Mouse (Mus musculus) cerebellum, postnatal 4 days (tissue): ENCODE measurements around the gene Spty2d1.

Experiments used
- DNase-seq, 2 experiments: peaks; one replicate each; pipeline ENCODE4 v3.0.0; 2022; ENCODE audit warnings: low spot score in 2 of 2, mixed read lengths in 1 of 2

Gene Spty2d1

DNA sequence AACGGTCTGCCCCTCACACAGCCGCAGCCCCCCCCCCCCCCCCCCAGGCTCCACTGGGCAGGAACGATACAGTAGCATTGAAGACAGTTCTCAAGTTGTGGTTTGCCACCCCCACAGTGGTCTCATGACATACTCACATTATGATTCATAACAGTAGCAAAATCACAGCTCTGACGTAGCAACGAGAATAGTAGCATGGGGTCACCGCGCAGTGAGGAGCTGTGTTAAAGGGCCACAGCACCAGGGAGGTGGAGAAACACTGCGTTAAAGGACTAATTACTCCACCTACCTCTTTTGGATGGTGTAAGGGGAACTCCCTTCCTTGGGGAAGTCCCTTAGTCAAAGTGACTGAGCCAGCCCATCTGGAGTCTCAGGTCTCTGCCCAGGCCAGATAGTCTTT, 14.3 kb upstream of the Spty2d1 start:
- no peak for DNase-seq

DNA sequence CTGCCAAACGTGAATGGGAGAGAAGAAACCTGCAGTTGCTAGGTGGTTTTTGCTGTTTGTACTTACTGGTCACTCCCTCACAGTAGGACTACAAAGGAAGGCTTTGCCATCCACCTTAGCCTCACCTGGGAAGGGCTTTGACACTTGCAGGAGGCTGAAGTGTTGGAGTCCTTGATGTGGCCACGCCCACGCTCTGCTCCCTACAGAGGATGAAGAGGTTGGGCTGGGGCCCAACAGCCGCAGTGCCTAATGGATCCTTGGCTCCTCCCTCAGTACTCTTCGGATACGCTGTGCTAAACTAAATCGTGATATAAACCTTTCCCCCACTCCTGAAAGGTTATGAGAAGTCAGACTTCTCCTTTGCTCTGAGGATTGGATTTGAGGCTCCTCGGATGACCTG, 12.7 kb upstream of the Spty2d1 start:
- no peak for DNase-seq

DNA sequence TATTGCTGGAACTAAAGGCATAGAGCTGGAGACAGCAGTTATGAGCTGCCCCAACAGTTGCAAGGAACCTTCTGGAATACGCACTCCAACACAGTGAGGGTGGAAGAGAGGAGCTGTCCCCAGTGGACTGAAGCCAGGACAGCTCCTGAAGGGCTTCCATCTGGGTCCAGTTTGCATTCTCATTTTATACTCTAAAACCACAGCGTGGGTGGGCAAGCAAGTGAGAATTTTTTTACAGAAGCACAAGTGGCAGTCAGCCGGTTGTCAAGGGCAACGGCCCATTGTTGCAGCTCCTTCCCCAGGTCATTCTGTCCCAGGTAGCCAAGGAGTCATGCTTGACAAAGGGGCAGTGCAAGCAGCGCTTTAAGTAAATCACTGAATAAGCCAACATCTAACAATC, 11.4 kb upstream of the Spty2d1 start:
- DNase-seq, result no peak

DNA sequence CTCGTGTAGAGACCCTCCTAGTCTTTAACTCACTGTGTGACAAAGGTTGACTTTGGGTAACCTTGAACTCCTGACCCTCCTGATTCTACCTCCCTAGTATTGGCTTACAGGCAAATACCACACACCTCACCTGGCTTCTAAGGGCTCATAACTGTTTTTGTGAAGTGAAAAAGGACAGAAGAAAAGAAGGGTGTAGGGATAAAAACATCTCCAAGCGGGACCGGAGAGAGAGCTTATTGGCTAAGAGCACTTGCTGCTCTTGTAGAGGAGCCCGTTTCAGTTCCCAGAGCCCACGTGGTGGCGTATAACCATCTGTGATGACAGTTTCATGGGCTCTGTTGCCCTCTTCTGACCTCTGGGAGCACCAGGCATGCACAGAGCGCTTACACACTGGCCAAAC, 8.9 kb upstream of the Spty2d1 start:
- DNase-seq, result no peak

DNA sequence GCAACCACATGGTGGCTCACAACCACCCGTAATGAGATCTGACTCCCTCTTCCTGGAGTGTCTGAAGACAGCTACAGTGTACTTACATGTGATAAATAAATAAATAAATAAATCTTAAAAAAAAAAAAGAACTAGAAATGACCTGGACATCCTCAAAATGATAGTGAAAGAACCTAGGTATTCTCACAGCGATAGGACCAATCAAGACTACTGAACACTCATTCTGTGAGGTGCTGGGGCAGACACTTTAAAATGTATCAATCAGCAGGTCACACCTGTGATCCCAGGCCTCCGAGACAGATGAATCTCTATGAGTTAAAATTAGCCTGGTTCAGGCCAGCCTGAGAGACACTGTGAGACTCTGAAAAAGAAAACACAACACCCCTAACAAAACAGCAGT, 8.4 kb upstream of the Spty2d1 start:
- DNase-seq, result no peak

DNA sequence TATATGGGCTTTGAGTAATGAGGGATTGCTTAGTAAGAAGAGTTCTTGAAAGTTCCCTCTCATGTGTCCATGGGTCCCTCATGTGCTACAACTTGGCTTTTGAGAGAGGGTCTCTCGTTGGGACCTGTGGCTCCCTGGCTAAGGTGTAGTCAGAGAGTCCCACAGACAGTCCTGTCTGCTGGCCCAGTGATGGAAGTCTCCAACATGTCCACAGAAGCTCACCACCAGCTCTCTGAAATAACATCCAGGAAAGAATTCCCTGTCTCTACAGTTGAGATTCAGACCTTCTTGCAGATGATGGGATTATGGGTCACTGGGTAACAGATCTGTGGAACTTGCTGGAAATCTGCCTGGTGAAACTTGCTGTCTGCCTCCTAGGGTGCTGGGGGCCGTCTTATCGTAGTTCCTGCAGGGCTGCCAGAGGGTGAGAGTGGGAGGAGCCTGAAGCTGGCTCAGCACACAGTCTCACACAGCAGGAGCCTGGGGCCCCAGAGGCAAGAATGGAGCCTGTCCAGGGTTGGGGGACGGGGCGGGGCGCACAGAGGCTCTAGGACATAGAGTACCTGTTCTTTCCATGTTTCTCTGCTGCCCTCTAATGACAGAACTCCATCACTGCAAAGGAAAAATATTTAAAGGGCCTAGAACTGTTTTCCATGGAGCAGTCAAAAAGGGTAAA, 7.3 kb upstream of the Spty2d1 start:
- DNase-seq, result peak in 1 of 2 experiments; percentile 74

DNA sequence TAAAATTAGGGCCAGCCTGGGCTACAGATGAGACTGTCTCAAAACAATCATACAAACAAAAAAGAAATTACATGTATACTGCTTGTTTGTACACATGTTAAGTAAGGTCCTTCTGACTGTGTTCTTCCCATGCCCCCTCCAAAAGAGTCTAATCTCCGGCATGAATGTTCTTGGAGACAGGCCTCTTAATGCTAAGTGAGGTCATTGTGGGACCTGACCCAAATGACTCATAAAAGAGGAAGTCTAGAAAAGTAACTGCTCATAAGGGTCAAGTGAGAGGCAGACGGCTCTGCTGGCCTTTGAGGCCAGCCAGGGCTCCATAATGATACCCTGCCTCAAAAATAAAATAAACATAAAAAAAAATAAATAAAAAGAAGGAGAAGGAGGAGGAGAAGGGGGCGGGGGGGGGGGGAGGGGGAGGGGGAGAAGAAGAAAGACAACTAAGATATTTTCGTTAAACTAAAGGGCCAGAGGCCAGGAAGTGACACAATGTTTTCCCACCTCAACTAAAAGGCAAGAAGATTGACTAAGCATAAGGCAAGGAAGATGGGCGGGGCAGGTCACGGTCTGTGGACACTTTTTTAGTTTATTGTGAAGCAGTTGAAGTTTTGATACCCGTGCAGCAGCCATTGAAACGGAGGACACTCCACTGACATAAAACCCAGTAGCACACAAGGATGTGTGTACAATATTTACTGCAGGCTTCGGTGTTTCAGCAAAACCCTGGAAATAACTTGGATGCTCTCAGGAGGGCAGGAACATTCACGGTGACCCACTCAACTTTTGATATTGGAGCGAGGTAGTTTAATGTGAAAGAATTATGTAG, 6.6 kb upstream of the Spty2d1 start:
- DNase-seq, result no peak

DNA sequence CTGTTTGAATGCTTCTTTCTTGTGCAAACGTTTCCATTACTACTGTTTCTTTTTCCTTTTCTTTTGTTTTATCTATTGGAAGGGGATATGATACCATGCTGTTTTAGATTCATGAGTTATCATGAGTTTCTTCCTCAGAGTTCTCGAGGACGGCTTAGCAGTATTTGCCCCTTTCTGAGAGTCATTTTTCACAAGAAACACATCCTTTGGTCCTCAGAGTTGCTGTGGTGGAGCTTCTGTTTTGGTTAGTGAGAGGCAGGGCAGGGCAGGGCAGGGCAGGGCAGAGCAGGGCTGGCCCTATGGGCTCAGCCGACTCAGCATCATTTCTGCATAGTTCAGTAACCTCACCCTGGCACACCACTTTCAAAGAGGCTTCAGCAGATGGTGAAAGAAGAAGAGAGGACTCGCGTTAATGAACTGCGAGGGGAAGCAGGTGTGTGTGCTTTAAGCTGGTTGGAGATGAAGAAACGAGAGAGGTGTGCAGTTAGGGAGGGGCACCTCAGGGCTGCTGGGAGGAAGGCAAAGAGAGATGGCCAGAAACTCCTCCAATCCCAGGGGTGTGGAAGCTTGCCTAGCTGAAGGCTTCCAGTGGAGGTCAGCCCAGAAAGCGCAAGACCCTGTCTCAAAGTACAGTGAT, 5.0 kb upstream of the Spty2d1 start:
- no peak for DNase-seq

DNA sequence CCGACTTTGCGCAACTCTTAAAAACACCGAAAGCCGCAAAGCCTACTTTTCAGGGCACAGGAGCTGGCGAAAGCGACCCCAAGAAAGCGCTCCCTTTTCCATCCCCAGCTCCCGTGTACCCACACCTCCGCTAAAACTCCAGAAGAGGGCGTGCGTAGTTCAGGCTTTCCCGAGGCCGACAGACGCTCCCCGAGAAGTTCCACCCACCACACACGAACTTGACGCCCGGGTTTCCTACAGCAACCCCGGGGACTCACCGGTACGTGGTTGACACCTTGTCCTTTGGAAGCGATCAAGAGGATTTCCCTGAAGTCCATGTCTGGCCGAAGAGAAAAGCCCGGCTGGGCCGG, 418 bp downstream of the Spty2d1 start:
- no peak for DNase-seq

DNA sequence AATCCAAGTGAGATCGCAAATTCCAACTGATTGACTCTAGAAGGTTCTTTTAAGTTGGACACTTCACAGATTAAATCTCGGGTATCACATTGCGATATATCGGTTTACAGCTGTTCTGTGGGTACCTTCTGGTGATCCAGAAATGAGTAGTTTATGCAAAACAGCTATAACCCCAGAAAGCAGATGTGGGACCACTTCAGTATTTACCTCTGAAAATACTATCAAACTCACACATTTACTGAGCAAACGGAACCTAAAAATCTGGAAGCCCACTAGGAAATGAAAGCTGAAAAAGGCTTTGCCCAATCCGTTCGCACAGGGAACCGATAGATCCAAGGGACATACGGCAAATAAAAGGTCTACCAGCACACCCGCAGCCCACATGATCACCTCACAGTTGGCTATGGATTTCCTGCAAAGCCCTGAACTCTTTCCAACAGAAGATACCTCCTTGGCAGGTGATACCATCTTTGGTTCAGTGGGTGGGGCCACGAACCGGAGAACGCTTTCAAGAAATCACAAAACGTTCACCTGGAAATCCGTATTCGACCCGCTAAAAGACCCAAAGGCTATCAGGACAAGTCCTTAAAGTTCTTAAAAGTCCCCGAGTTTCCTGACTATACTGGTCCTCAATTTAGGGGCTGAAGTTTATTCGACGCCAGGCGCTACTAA, 966 bp downstream of the Spty2d1 start:
- no peak for DNase-seq

DNA sequence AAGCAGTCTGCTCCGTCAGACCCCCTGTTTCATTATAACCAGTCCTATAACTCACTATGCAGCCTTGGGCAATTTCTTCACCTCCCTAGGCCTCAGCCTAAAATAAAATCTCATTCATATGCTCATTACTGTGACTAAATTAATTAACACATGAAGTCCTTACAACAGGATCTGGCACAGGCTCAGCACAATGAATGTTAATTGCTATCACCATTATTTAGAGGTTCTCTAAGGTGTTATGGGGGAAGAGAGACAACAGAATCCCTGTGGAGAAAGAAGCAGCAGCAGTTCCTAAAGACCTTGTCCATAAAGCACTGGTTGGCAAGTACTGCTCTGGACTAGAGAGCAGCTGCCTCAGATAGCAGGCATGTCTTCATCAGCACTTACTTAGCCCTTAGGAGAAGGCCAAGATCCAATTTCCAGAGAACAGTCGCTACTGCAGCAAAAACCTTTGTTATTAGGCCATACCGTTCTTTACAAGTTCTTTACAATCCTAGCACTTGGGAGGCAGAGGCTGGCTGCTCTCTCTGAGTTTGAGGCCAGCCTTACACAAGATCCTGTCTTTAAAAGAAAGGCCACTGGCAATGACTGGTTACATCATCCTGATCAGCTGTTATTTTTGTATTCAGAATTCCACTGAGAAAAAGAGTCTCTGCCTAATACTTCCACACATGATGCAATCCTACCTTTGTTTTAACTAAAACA, 4.6 kb downstream of the Spty2d1 start:
- no peak for DNase-seq

DNA sequence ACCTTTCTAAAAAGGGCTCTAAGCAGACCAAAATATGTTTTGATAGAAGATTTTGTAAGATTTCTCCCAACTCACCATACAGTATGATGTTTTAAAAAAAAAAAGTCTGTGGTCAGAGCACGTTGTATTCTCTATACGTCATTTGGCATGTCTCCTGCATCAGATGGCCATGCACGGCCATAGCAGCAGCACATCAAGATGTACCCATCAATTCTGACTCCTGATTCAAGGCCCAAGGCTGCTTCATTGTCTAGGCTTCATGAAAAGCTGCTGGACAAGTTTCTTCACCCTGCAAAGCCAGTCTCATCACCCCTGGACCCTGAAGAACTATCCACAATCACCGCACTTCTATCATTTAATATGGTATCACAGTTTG, 6.3 kb downstream of the Spty2d1 start:
- DNase-seq, result no peak

DNA sequence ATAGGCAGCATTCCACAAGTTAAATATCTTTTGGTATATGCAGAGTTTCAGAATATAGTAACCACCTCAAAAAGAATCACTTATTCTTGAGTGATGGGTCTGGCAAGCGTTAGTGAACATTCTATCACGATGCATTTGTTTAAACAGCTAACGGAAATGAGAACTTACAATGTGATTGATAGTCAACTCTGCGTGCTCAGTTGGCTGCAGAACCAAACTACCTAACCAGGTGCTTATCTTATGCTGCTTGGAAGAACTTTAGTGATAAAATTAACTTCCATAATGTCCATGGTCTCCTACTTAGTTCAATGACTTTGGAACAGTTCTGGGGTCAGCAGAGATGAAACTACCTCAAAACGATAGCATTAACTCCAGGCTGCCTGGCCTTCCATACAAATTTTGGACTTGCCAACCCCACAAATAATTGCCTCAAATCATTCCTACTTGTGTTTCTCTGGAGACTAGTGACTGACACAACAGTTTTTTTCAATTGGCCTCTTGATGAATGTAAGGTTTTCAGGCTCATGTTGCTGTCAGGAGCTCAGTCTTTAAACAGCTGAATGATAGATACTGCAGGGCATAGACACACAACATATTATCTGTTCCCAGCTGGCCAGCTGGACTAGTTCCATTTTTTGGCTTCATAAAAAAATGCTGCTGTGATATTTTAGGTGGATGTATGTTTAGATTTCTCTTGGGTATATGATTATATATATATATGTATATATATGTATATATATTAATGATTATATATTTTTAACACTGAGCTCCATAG, 6.9 kb downstream of the Spty2d1 start:
- DNase-seq, result no peak

DNA sequence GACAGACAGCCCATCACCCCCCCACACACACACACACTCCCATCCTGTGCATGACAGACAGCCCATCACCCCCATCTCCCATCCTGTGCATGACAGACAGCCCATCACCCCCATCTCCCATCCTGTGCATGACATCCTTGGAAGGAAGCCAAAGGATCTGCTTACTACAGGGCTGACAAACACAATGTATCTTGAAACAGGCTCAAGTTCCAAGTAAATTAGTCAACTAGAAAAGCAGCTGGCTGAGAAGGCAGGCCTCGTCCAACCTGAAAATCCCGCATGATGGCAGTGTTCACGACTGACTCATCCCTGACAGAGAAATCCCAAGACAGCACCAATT, 7.6 kb downstream of the Spty2d1 start:
- no peak for DNase-seq

DNA sequence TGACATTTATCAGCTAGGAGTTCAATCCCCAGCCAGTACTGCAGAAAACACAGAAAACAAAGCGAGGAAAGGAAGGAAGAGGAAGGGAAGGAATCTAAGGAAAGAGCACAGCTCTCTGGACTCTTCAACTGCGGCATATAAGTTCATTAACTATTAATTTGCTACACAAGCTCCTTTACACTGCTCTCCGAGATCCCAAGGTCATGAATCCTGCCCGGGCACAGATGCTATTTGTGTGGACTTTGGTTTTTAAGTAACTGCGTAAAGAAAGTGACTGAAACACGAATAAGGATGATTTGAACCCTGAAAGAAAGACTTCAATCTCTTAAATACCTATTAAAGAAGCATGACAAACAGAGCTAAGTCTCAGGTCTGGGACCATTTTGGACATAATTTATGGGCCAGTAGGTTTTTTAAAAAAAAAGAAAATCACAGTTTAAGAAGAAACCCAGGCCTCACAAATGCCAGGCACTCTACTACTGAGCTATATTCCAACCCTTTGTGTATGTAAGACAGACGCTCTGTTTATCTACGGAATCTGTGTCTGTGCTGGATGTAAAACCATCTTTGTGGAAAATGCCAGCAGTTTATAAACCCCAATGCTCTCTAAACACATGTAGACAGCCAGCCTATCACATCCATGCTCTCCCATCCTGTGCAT, 8.1 kb downstream of the Spty2d1 start:
- DNase-seq, result no peak

DNA sequence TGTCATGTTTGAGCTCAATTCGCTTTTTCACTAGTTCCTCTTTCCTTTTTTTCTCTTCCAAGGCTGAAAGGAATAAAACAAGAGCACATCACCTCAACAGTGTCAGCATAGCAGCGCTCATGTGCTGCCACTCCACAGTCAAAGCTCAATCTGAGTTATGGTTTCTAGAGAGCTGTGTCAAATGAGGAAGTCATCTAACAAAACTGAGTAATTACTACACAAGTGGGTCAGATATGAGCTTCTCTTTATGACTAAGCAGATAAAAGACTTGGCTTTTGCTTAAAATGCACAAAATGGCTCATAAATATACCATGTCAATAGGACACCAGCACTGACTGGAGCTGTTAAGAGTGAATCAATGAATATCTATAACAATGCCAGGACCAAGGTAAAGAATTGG, 9.3 kb downstream of the Spty2d1 start:
- no peak for DNase-seq

DNA sequence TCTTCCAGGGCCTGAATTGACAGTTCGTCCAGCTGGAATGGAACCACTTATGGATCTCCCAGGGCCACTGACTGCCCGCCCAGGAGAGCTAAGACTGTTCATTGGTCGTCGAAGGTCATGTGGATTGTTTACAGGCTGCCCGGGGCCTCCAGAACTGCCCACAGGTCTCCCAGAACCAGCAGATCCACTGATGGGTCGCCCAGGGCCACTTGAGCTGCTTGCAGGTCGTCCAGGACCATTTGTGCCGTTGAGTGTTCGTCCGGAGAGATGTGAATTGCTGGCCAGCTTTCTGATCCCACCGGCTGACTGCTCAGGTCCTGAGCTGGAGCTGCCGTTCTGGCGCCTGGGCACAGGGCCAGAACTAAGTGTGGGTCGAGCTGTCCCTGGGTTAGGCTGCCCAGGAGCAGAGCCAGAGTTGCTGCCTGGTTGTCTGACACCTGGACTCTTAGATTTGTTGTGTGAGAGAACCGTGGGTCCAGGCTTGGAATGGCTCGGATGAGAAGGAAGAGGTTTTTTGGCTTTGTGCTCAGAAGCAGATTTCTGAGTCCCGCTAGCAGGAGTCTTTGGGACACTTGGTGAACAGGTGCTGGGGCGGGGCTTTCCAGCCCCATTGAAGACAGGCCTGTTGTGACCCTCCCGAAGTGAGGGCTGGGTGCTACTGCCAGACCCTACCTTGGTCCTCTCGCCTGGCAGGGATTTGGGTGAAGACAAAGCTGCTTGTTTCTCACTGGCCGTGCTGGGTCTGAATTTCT, 10.4 kb downstream of the Spty2d1 start:
- peak in 1 of 2 experiments; percentile 57 for DNase-seq

DNA sequence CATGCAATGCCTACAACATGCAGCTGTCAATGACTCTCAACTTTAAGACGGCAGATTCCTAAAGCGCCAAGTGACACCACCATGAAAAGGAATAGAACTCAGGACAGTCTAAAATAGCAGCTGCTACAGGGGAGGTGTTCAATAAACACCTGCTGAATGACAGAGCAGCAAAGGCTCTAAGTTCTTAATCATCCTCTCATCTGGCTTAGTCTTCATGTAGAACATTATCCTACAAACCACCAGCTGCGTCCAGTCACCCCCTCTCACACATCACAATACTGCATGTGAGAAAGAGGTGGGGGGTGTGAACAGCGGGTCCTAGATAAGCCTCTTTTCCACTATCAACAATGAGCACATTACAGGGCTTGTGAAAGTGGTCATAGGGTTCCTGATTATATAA, 11.2 kb downstream of the Spty2d1 start:
- no peak for DNase-seq

DNA sequence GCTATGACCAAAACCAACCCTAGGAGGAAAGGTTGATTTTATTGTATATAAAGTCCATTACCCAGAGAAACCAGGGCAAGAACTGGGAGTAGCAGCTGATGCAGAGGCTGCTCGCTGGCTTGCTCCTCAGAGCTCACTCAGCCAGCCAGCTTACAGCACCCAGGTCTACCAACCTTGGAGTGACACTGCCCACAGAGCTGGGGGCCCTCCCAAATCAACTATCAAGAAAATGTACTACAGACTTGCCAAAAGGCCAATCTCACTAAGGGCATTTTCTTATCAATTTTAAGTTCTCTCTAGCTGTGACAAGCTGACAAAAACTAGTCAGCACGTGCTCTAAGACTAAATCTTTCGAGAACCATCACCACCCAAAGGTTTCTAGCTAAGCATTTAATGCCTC, 12.7 kb downstream of the Spty2d1 start:
- DNase-seq, result no peak

DNA sequence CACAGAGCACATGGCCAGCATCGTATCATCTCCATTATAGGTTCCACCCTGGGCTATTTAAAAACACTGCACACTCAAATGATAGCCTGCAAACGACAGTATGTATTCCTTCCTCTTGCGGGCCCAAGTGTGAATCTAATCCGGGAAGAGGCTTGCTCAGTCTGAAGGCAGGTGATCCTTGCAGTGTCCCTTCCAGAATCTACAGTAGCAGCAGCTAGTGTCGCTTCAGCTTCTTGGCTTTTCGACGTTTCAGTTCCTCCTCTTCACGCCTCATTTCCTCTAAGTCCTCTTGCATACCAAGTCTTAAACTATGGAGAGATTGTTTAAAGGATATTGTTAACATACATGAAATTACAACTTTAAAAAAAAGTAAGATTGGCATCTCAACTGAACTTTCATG, 15.1 kb downstream of the Spty2d1 start:
- no peak for DNase-seq
